Mouse (Mus musculus) urinary bladder, adult 2 months (tissue): ENCODE measurements at regions not wholly inside any gene's neighbourhood (a gene's known extent, or its start where the extent isn't known, plus 50 kb on each side); places are given as distances from the start of the nearest gene placed in this dataset.
A peak's percentile ranks its signal among the peaks of the same experiment; 100 is the strongest.

Source experiments
- DNase-seq: peaks from one replicate; pipeline ENCODE4 v3.0.0; 2022; ENCODE audit warnings: low spot score

DNA sequence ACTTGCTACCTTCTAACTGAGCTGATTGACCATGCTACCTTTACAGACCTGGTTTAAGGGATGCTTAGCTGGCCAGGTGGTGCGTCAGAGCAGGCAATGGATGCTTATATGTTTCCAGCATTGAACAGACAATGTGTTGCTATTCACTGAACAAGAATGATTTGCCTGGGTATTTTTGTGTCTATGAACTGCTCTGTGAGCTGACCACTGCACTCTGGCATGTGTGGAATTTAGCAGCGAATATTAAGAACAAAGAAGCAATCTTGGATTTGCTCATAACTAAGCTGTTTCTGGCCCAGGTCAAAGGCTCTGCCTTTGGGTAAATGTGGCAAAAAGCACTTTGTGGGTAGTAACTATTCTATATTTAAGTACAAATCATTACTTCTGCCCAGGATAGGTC is 58.3 kb upstream of the Ccdc39 start:
- no peak for DNase-seq

DNA sequence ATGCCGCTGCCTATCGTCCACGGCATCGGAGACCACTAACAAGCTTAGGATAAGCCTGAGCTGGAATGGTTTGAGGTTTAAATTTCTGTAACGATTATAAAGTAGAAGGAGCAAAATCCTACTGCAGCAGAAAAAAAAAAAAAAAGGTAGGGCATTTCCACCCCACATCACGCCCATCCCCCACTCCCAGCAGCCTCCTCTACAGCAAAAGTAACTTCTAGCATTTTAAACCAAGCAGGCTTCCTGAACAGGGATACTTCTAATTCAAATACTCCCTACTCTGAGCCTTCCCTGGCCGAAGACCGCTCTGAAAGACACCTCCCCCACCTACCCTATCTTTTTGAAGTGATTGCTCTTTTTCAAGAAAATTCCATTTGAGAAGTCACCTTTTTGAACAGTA is 59.2 kb upstream of the Ccdc39 start:
- DNase-seq = no peak

- DNase-seq = no peak
Observed at GRCm38 (mm10) chr3:33903816-33904215, 59.7 kb upstream of the Ccdc39 start.

GRCm38 (mm10) chr3:33904854-33905678 is 61.0 kb upstream of the Ccdc39 start:
- DNase-seq = no peak

DNA sequence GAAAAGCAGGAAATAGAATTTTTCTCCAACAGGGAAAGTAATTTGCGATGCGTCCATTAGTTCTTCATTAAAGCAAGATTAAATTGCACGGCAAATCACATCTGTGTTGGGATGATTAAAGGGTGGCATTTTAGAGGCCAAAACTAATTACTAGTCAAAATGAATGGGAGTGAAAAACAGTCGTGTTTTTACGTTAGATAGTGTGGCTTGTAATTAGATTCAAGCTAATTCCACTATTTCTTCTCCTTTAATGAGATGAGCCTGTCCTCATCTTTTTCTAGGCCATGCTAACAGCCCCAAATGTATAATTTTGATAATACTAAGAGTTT is 61.5 kb upstream of the Ccdc39 start:
- no peak for DNase-seq

DNA sequence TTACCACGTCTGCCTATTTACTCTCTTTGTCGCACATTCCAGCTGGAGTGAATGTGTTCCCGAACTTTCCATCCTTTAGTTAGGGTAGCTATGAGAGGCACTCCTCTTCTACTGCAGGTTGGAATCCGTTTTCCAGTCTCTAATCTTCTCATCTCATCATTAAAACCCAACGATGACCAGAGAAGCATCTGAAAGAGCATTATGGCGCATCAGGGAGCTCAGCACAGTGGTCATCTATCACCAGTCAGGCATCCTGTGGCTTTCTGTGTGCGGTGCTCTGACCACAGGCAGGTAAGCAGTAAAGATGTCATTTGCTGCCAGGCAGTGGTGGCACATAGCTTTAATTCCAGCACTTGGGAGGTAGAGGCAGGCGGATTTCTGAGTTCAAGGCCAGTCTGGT is 63.0 kb upstream of the Ccdc39 start:
- DNase-seq = no peak

- no peak for DNase-seq
Observed at GRCm38 (mm10) chr3:33911559-33911958, 67.4 kb upstream of the Ccdc39 start.

DNA sequence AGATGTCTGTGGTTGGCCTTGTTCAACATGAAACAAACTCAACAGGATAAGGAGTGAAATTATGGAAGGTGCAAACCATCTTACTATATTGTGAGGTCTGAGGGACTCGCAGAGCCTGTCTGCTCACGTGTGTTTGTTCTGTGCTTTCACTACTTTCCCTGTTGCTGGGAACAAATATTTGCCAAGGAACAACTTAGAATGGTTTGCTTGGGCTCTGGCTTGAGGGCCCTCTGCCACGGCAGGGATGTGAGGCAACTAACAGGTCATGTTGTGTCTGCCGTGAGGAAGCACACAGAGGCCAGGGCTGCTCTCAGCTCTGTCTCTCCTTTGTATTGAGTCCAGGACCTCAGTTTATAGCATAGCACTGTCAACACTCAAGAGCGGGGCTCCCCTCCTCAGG is 69.4 kb upstream of the Ccdc39 start:
- no peak for DNase-seq

- DNase-seq = no peak
Observed at GRCm38 (mm10) chr3:33914386-33914785, 70.3 kb upstream of the Ccdc39 start.

GRCm38 (mm10) chr3:33915777-33916176 is 71.7 kb upstream of the Ccdc39 start:
- no peak for DNase-seq

DNA sequence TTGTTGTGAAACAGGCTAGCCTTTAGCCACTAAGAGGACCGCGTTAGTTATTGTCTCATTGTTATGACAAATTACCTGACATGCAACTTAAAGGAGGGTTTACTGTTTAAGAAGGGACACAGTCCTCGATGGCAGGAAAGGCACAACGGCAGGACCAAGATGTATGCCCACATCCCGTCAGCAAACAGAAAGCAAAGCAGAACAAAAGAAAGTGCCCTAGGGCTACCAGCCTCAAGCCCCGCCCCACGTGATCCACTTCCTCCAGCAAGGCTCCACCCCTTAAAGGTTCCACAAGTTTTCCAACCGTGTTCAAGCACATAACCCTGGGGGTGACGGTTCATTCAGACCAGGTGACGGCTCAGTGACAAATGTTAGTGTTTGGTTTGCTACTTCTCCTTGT is 72.2 kb upstream of the Ccdc39 start:
- no peak for DNase-seq

GRCm38 (mm10) chr3:33916818-33917217 is 72.7 kb upstream of the Ccdc39 start:
- no peak for DNase-seq

GRCm38 (mm10) chr3:33918785-33919184 is 74.7 kb upstream of the Ccdc39 start:
- peak; percentile 60 for DNase-seq

GRCm38 (mm10) chr3:33925072-33925471 is 81.0 kb upstream of the Ccdc39 start:
- DNase-seq = no peak

DNA sequence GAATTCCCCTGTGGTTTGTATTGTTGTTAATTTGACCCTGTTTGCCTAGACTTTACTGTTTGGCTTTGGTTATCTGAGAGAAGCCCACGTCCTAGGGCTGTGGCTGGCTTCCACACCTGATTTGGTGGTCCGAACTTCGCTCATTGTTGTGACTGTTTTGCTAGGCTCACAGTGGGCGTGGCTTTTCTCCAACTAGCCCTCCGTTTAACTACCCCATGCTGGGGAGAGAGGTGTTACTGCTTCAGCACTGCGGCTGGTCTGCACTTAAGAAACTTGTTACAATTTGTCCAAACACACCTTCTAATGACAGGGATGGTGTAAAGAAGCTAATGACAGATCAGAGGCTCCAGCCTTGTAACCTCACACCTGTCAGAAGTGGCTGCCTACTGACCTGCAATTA is 64.7 kb upstream of the Fxr1 start:
- DNase-seq = no peak

GRCm38 (mm10) chr3:33955854-33956624 is 63.7 kb upstream of the Fxr1 start:
- peak; percentile 31 for DNase-seq

GRCm38 (mm10) chr3:33956625-33957023 is 63.1 kb upstream of the Fxr1 start:
- no peak for DNase-seq

DNA sequence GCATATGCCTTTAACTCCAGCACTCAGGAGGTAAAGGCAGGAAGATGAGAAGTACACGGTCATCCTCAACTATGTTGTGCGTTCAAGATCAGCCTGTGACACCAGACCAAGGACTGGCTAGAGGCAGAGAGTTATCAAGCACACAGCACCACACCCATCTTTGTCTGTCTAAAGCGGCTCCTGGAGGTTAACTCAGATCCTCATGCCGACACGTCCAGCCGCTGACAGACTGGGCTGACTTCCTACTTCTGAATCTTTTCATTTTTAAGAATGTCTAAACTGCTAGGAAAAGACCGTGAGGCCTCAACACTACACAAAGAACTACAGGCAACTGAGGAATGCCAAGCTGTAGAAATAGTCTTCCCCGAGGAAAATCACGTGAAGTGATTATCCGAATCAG is 62.1 kb upstream of the Fxr1 start:
- no peak for DNase-seq

DNA sequence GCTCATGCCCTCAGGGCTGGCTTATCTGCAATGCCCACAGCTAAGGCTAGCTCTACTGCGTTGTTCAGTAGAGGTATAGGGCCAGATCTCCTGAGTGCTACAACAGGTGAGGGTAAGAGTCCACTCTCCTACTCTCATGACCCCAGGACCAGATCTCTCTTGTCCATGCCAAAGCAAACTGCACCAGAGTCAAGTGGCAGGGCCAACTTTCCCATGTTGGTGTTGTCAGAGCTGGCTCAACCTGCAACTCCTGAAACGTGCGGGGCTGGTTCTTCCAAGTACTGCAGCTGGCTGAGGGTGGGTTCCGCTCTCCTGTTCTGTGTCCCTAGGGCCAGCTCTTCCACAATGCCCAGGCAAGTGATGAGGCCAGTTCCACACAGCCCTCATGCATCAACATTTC is 61.5 kb upstream of the Fxr1 start:
- no peak for DNase-seq

DNA sequence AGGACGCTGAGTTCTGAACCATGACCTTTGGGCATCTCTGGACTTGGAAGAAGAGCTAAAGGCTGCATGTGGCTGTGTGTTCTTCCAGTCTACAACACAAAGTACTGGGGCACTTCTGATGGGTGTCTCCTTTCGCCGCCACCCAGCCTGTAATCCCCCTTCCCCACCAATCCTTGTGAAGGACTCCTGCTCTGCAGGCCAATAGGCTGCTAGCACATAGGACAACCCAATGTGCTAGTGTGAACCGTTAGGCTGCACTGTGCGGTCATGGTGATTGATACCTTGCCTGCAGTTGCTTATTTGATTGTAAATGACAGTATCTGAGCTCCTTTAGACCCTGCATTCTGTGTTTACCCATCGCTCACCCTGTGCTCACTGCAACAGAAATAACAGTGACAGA is 59.5 kb upstream of the Fxr1 start:
- no peak for DNase-seq

- DNase-seq = no peak
Observed at GRCm38 (mm10) chr3:33962938-33963337, 56.8 kb upstream of the Fxr1 start.

DNA sequence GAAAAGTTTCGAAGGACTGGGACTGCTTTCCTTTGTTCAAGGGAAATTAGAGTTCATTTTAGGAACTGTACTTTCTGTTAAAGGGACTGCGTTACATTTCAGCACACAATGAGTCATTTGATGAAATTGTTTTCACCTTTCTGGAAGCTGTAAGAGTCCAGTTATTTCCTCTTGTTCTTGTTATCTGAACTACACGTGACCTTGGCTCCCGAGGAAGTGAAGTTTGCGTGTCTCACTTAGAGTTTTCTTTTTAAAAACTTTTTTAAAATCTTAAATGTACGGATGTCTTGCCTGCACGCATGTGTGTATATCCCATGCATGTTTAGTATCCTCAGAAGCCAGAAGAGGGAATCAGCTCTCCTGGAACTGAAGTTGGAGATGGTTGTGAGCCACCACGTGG is 52.6 kb upstream of the Fxr1 start:
- DNase-seq = no peak
